Mouse (Mus musculus) midbrain, embryonic 10.5 days (tissue): ENCODE measurements around the gene Epas1. TPM values are rescaled to one million over a fixed set of nuclear protein-coding genes. Genes with fewer than 3 reads are reported as not detected.

ENCODE experiments used
- DNase-seq: peaks from one replicate; pipeline ENCODE4 v3.0.0-alpha.2; 2017; ENCODE audit warnings: low spot score
- H3K27ac ChIP-seq: fragments of 300-500 bp; sonication (generic); replicated peaks from 2 replicates; pipeline ENCODE4 v1.5.1; 2016; ENCODE audit warnings: mild to moderate bottlenecking
- H3K27me3 ChIP-seq: fragments of 300-500 bp; sonication (generic); 2 replicates; pipeline ENCODE4 v1.6.1; 2016; ENCODE audit warnings: low read depth, mild to moderate bottlenecking; ENCODE audit not compliant: poor library complexity, severe bottlenecking
- H3K36me3 ChIP-seq: fragments of 300-500 bp; sonication (generic); 2 replicates; pipeline ENCODE4 v1.6.1; 2016; ENCODE audit warnings: mild to moderate bottlenecking, moderate library complexity
- H3K4me1 ChIP-seq: fragments of 300-500 bp; sonication (generic); 2 replicates; pipeline ENCODE4 v1.6.1; 2016
- H3K4me3 ChIP-seq: fragments of 300-500 bp; sonication (generic); 2 replicates; pipeline ENCODE4 v1.5.1; 2016; ENCODE audit warnings: mild to moderate bottlenecking, moderate library complexity
- H3K9me3 ChIP-seq: fragments of 300-500 bp; sonication (generic); replicated peaks from 2 replicates; pipeline ENCODE4 v1.6.1; 2016; ENCODE audit warnings: mild to moderate bottlenecking
- WGBS: fragments of 180-500 bp; shearing (Covaris S2); methylation state at CpG from one replicate; pipeline ENCODE4 v1.1.7; 2016; 5-methylcytosine and 5-hydroxymethylcytosine counted together
- polyA plus RNA-seq: library from polyadenylated mRNA; unstranded; fragments of >200 nt; fragmentation: Nextera tagmentation; extraction: Ambion mirVana; gene quantifications from 2 replicates; pipeline ENCODE4 v1.2.1, GENCODE M21; 2016

The Epas1 gene
- polyA plus RNA-seq, 1 experiment from 2014 or later: 2.0 TPM

GRCm38 (mm10) chr17:86876940-86877339, 123.4 kb downstream of the Epas1 start:
- no peaks in the 10 kb centered on the region for H3K36me3 ChIP-seq
- no peak for DNase-seq
- no peak overlapping the region for H3K27ac ChIP-seq
- WGBS: 90% methylated on average over 9 of the region's 9 CpGs
- H3K9me3 ChIP-seq: no peaks in the 10 kb centered on the region
- 0 out of 2 replicates have a peak, but pooled peaks cover 2% of the 10 kb centered on the region for H3K4me1 ChIP-seq
- H3K27me3 ChIP-seq: peaks cover 85% of the 10 kb centered on the region
- H3K4me3 ChIP-seq: no peak overlapping the region

- Histone ChIP-seq H3K4me1 (0 out of 2 replicates have a peak, but pooled peaks cover 2% of the 10 kb centered on the region), H3K36me3 (no peaks in the 10 kb centered on the region), H3K4me3 (no peak overlapping the region), H3K9me3 (no peaks in the 10 kb centered on the region), H3K27ac (no peak overlapping the region), H3K27me3 (peaks cover 89% of the 10 kb centered on the region)
- no peak for DNase-seq
- 87% methylated on average over 2 of the region's 2 CpGs for WGBS
Observed at GRCm38 (mm10) chr17:86877747-86878146, 124.2 kb downstream of the Epas1 start.

GRCm38 (mm10) chr17:86880056-86880455, 126.6 kb downstream of the Epas1 start:
- 84% methylated on average over 10 of the region's 10 CpGs for WGBS

GRCm38 (mm10) chr17:86880461-86881044, 127.1 kb downstream of the Epas1 start:
- no peak overlapping the region for H3K4me3 ChIP-seq
- 90% methylated on average over 4 of the region's 4 CpGs for WGBS
- peaks cover 89% of the 10 kb centered on the region for H3K27me3 ChIP-seq
- no peaks in the 10 kb centered on the region for H3K36me3 ChIP-seq
- H3K27ac ChIP-seq: no peak overlapping the region
- no peaks in the 10 kb centered on the region for H3K9me3 ChIP-seq
- DNase-seq: no peak
- 0 out of 2 replicates have a peak, but pooled peaks cover 2% of the 10 kb centered on the region for H3K4me1 ChIP-seq

More at GRCm38 (mm10) chr17:86880056-86880455, 126.6 kb downstream of the Epas1 start:
- 0 out of 2 replicates have a peak, but pooled peaks cover 2% of the 10 kb centered on the region for H3K4me1 ChIP-seq
- H3K9me3 ChIP-seq: no peaks in the 10 kb centered on the region
- H3K36me3 ChIP-seq: no peaks in the 10 kb centered on the region
- H3K4me3 ChIP-seq: no peak overlapping the region
- H3K27ac ChIP-seq: no peak overlapping the region
- H3K27me3 ChIP-seq: peaks cover 89% of the 10 kb centered on the region
- no peak for DNase-seq

Other genes starting within 250 kb of the Epas1 start
- gene Gm10309, start 248.5 kb upstream of the Epas1 start, polyA plus RNA-seq: 0.19 TPM in 1 of 2 replicates, not detected in the other
- not detected in 2 replicates for gene Tmem247, start 163.6 kb downstream of the Epas1 start, polyA plus RNA-seq
- not detected in 2 replicates for gene Atp6v1e2, start 194.2 kb downstream of the Epas1 start, polyA plus RNA-seq
- 9.0 and 9.9 TPM in 2 replicates for gene Rhoq, start 209.4 kb downstream of the Epas1 start, polyA plus RNA-seq